Mouse (Mus musculus) heart, embryonic 10.5 days (tissue): ENCODE data around the gene Igsf6. TPM values are rescaled to one million over a fixed set of nuclear protein-coding genes. Genes with fewer than 3 reads are reported as not detected.

ENCODE experiments used
- DNase-seq: peaks from one replicate; pipeline ENCODE4 v3.0.0-alpha.2; 2017; ENCODE audit warnings: low spot score
- H3K27ac ChIP-seq: fragments of 300-500 bp; sonication (generic); 2 replicates; pipeline ENCODE4 v1.5.1; 2016; ENCODE audit warnings: mild to moderate bottlenecking
- H3K27me3 ChIP-seq: fragments of 300-500 bp; sonication (generic); 2 replicates; pipeline ENCODE4 v1.6.1; 2016; ENCODE audit warnings: mild to moderate bottlenecking; ENCODE audit not compliant: poor library complexity, insufficient read depth, severe bottlenecking
- H3K36me3 ChIP-seq: fragments of 300-500 bp; sonication (generic); 2 replicates; pipeline ENCODE4 v1.6.1; 2016; ENCODE audit warnings: mild to moderate bottlenecking, moderate library complexity
- H3K4me1 ChIP-seq: fragments of 300-500 bp; sonication (generic); 2 replicates; pipeline ENCODE4 v1.6.1; 2016; ENCODE audit warnings: mild to moderate bottlenecking
- H3K4me3 ChIP-seq: fragments of 300-500 bp; sonication (generic); 2 replicates; pipeline ENCODE4 v1.5.1; 2016; ENCODE audit warnings: mild to moderate bottlenecking, moderate library complexity
- H3K9me3 ChIP-seq: fragments of 300-500 bp; sonication (generic); 2 replicates; pipeline ENCODE4 v1.6.1; 2016; ENCODE audit warnings: mild to moderate bottlenecking, moderate library complexity
- WGBS: fragments of 180-500 bp; shearing (Covaris S2); methylation state at CpG from one replicate; pipeline ENCODE4 v1.1.7; 2016; 5-methylcytosine and 5-hydroxymethylcytosine counted together
- polyA plus RNA-seq: library from polyadenylated mRNA; unstranded; fragments of >200 nt; fragmentation: Nextera tagmentation; extraction: Ambion mirVana; gene quantifications from 2 replicates; pipeline ENCODE4 v1.2.1, GENCODE M21; 2016

The Igsf6 gene
- polyA plus RNA-seq, result 0.39 and 0.92 TPM in 2 replicates

- Histone ChIP-seq H3K4me1 (peaks cover 27% of the 10 kb centered on the region), H3K36me3 (peaks cover 39% of the 10 kb centered on the region), H3K9me3 (no peaks in the 10 kb centered on the region), H3K27ac (peak within 1 kb of the TSS; percentile 2; the same call in 1 of the 2 replicates), H3K27me3 (no peaks in the 10 kb centered on the region), H3K4me3 (no peak within 1 kb of the TSS)
- WGBS, result 54% methylated on average over 11 of the region's 11 CpGs
- no peak for DNase-seq
Measured at GRCm38 (mm10) chr7:121074281-121074680, at the start of gene Igsf6. Igsf6 (minus strand) TSS chr7:121074572.

- no peaks in the 10 kb centered on the region for H3K9me3 ChIP-seq
- no peaks in the 10 kb centered on the region for H3K27me3 ChIP-seq
- H3K4me1 ChIP-seq, result no peaks in the 10 kb centered on the region
- no peak overlapping the region for H3K4me3 ChIP-seq
- DNase-seq, result peak; percentile 84
- H3K27ac ChIP-seq, result no peak overlapping the region
- H3K36me3 ChIP-seq, result no peaks in the 10 kb centered on the region
- WGBS, result 14% methylated on average over 10 of the region's 10 CpGs
Measured at GRCm38 (mm10) chr7:121120143-121120818, 45.9 kb upstream of the Igsf6 start.

DNA sequence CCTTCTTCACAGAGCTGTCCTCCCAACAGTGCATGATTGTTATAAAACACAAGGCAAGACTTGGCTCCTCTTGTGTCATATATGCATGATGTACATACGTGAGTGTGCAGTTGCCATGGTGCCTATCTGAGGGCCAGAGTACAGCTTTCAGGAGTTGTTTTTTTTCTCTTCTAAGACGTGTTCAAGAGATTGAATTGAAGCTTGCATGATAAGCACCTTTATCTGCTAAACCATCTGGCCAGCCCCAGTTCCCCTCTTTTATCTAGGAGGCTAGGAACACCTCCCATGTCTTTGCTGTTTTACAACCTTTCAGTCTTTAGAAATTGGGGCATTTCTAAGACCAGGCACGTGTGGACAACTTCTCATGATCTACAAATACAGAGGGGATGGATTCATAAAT lies 37.4 kb upstream of the Igsf6 start:
- H3K27me3 ChIP-seq, result no peaks in the 10 kb centered on the region
- H3K4me1 ChIP-seq, result peaks cover 5% of the 10 kb centered on the region; the same call in 1 of the 2 replicates
- no peak for DNase-seq
- no peaks in the 10 kb centered on the region for H3K36me3 ChIP-seq
- peak overlapping the region; percentile 9; the same call in 1 of the 2 replicates for H3K27ac ChIP-seq
- no peak overlapping the region for H3K4me3 ChIP-seq
- WGBS, result 64% methylated on average over 3 of the region's 3 CpGs
- H3K9me3 ChIP-seq, result no peaks in the 10 kb centered on the region

- WGBS, result 32% methylated on average over 3 of the region's 3 CpGs
- Histone ChIP-seq H3K36me3 (no peaks in the 10 kb centered on the region), H3K4me3 (no peak overlapping the region), H3K9me3 (no peaks in the 10 kb centered on the region), H3K27ac (peak overlapping the region; percentile 9; the same call in 1 of the 2 replicates), H3K27me3 (no peaks in the 10 kb centered on the region), H3K4me1 (peaks cover 5% of the 10 kb centered on the region; the same call in 1 of the 2 replicates)
- DNase-seq, result no peak
Measured at GRCm38 (mm10) chr7:121111321-121111720, 36.9 kb upstream of the Igsf6 start.

DNA sequence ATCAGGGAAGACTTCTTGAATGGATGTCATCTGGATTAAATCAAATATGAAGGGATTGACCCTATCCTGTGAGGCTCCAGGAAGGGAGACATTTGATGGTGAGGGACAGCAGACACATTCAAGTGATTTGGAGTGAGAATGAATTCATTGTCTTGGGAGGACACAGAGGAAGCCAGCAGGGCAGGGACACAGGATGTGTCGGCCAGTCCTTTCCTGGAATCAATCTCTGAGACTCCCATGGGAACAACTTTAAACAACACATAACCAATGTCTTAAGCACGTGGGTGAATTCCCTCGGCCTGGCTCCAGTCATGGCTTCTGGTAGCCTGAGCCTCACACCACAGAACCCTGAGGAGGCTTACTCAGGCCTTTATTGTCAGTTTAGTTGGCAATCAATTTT lies 33.5 kb upstream of the Igsf6 start:
- H3K36me3 ChIP-seq, result no peaks in the 10 kb centered on the region
- no peak for DNase-seq
- no peaks in the 10 kb centered on the region for H3K27me3 ChIP-seq
- H3K4me1 ChIP-seq, result peaks cover 5% of the 10 kb centered on the region; the same call in 1 of the 2 replicates
- WGBS, result 56% methylated on average over 3 of the region's 3 CpGs
- no peak overlapping the region for H3K27ac ChIP-seq
- no peak overlapping the region for H3K4me3 ChIP-seq
- H3K9me3 ChIP-seq, result no peaks in the 10 kb centered on the region

GRCm38 (mm10) chr7:121098614-121099389 lies 24.4 kb upstream of the Igsf6 start:
- no peak overlapping the region for H3K4me3 ChIP-seq
- no peak for DNase-seq
- H3K27me3 ChIP-seq, result no peaks in the 10 kb centered on the region
- no peaks in the 10 kb centered on the region for H3K4me1 ChIP-seq
- no peak overlapping the region for H3K27ac ChIP-seq
- no peaks in the 10 kb centered on the region for H3K36me3 ChIP-seq
- H3K9me3 ChIP-seq, result no peaks in the 10 kb centered on the region
- WGBS, result 59% methylated on average over 10 of the region's 10 CpGs

DNA sequence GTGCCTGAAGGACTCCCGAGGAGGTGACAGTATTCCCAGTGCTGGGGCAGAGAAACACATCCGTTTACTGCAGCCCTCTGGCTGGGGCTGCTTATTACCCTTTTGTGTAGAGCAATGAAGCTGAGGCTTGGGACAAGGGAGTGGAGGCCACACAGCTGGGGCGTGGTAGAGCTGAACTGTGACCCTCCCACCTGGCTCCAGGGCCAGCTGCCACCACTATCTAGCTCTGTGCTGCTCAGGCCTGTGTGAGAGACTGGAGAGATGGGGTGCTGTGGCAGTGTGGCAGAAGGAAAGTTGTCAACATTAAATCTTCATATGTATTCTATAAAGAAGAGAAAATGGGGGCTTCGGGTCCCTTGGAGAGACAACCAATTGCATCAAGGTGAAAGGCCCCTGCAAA lies 18.7 kb upstream of the Igsf6 start:
- Histone ChIP-seq H3K36me3 (no peaks in the 10 kb centered on the region), H3K27me3 (no peaks in the 10 kb centered on the region), H3K27ac (no peak overlapping the region), H3K4me1 (no peaks in the 10 kb centered on the region), H3K9me3 (no peaks in the 10 kb centered on the region), H3K4me3 (no peak overlapping the region)
- 64% methylated on average over 4 of the region's 4 CpGs for WGBS
- DNase-seq, result no peak

- Histone ChIP-seq H3K4me3 (no peak overlapping the region), H3K9me3 (no peaks in the 10 kb centered on the region), H3K27me3 (no peaks in the 10 kb centered on the region), H3K36me3 (no peaks in the 10 kb centered on the region), H3K27ac (no peak overlapping the region), H3K4me1 (no peaks in the 10 kb centered on the region)
- no peak for DNase-seq
- 89% methylated on average over 7 of the region's 7 CpGs for WGBS
Measured at GRCm38 (mm10) chr7:121090748-121091147, 16.4 kb upstream of the Igsf6 start.

- H3K27ac ChIP-seq, result no peak overlapping the region
- DNase-seq, result no peak
- no peak overlapping the region for H3K4me3 ChIP-seq
- H3K27me3 ChIP-seq, result no peaks in the 10 kb centered on the region
- no peaks in the 10 kb centered on the region for H3K9me3 ChIP-seq
- WGBS, result 71% methylated on average over 5 of the region's 5 CpGs
- H3K36me3 ChIP-seq, result no peaks in the 10 kb centered on the region
- peaks cover 4% of the 10 kb centered on the region for H3K4me1 ChIP-seq
Measured at GRCm38 (mm10) chr7:121088745-121089144, 14.4 kb upstream of the Igsf6 start.

- Histone ChIP-seq H3K9me3 (no peaks in the 10 kb centered on the region), H3K27ac (no peak overlapping the region), H3K36me3 (peaks cover 2% of the 10 kb centered on the region; the same call in 1 of the 2 replicates), H3K27me3 (no peaks in the 10 kb centered on the region), H3K4me3 (no peak overlapping the region), H3K4me1 (peaks cover 9% of the 10 kb centered on the region)
- DNase-seq, result no peak
- 22% methylated on average over 4 of the region's 4 CpGs for WGBS
Measured at GRCm38 (mm10) chr7:121085500-121085899, 11.1 kb upstream of the Igsf6 start.

DNA sequence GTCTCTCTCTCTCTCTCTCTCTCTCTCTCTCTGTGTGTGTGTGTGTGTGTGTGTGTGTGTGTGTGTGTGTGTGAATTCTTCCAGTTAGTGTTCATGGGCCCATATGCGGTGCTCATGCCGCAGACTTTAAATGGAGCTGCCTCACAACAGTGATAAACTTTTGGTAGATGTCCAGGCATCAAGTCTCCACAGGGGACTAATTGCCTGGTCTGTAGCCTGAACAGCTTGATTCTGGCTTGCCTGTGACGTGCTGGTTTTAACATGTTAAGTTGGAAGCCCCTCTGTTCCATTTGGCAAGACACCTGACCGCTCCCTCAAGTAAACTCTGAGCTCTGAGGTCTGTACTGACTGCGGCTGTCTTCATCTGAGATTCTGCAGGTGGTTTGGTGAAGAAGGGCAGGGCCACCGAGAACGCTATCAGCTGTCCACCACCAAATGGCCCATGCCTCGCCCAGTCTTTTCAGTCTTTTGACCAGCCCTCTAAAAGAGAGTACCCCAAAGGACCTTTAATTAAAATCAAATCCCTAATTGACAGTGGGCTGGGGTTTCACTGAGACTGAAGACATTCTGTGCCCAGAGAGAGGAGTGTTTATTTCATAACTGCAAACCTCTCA lies 10.6 kb upstream of the Igsf6 start:
- Histone ChIP-seq H3K4me1 (peaks cover 9% of the 10 kb centered on the region), H3K27me3 (no peaks in the 10 kb centered on the region), H3K27ac (no peak overlapping the region), H3K4me3 (no peak overlapping the region), H3K9me3 (no peaks in the 10 kb centered on the region), H3K36me3 (peaks cover 6% of the 10 kb centered on the region; the same call in 1 of the 2 replicates)
- 67% methylated on average over 8 of the region's 8 CpGs for WGBS
- no peak for DNase-seq

- H3K9me3 ChIP-seq, result no peaks in the 10 kb centered on the region
- no peaks in the 10 kb centered on the region for H3K27me3 ChIP-seq
- WGBS, result 76% methylated on average over 9 of the region's 9 CpGs
- DNase-seq, result no peak
- no peak overlapping the region for H3K4me3 ChIP-seq
- H3K27ac ChIP-seq, result no peak overlapping the region
- H3K36me3 ChIP-seq, result peaks cover 16% of the 10 kb centered on the region
- H3K4me1 ChIP-seq, result peaks cover 9% of the 10 kb centered on the region
Measured at GRCm38 (mm10) chr7:121082949-121083513, 8.7 kb upstream of the Igsf6 start.

GRCm38 (mm10) chr7:121081816-121082215 lies 7.4 kb upstream of the Igsf6 start:
- H3K9me3 ChIP-seq, result no peaks in the 10 kb centered on the region
- no peak overlapping the region for H3K27ac ChIP-seq
- WGBS, result 74% methylated on average over 2 of the region's 2 CpGs
- H3K36me3 ChIP-seq, result peaks cover 23% of the 10 kb centered on the region
- peaks cover 9% of the 10 kb centered on the region for H3K4me1 ChIP-seq
- H3K27me3 ChIP-seq, result no peaks in the 10 kb centered on the region
- no peak for DNase-seq
- no peak overlapping the region for H3K4me3 ChIP-seq
